Mouse (Mus musculus) midbrain, embryonic 16.5 days (tissue): ENCODE measurements around the gene Cyp2c23. TPM values are rescaled to one million over a fixed set of nuclear protein-coding genes. Genes with fewer than 3 reads are reported as not detected.

Source experiments
- ATAC-seq: fragments of 200-750 bp; cut with Nextera tagmentation; 2 replicates; pipeline ENCODE4 v1.8.0; 2017; ENCODE audit warnings: moderate TSS enrichment
- H3K27ac ChIP-seq: fragments of 300-500 bp; sonication (generic); 2 replicates; pipeline ENCODE4 v1.5.1; 2014; ENCODE audit warnings: mild to moderate bottlenecking, low read length, mixed read lengths
- H3K27me3 ChIP-seq: fragments of 300-500 bp; sonication (generic); 2 replicates; pipeline ENCODE4 v1.6.1; 2014; ENCODE audit warnings: low read depth, low read length, mixed read lengths; ENCODE audit not compliant: control insufficient read depth, insufficient read depth
- H3K36me3 ChIP-seq: fragments of 300-500 bp; sonication (generic); 2 replicates; pipeline ENCODE4 v1.6.1; 2014; ENCODE audit warnings: mild to moderate bottlenecking, low read length, moderate library complexity, mixed read lengths; ENCODE audit not compliant: control insufficient read depth, insufficient read depth
- H3K4me1 ChIP-seq: fragments of 300-500 bp; sonication (generic); 2 replicates; pipeline ENCODE4 v1.6.1; 2014; ENCODE audit warnings: mild to moderate bottlenecking, low read length, mixed read lengths; ENCODE audit not compliant: control insufficient read depth, insufficient read depth
- H3K4me2 ChIP-seq: fragments of 300-500 bp; sonication (generic); 2 replicates; pipeline ENCODE4 v1.6.1; 2014; ENCODE audit warnings: mild to moderate bottlenecking, low read length, mixed read lengths
- H3K4me3 ChIP-seq: fragments of 300-500 bp; sonication (generic); 2 replicates; pipeline ENCODE4 v1.5.1; 2014; ENCODE audit warnings: low read depth, mild to moderate bottlenecking, low read length, moderate library complexity, mixed read lengths
- H3K9ac ChIP-seq: fragments of 300-500 bp; sonication (generic); 2 replicates; pipeline ENCODE4 v1.6.1; 2014; ENCODE audit warnings: low read depth, low read length, mixed read lengths
- H3K9me3 ChIP-seq: fragments of 300-500 bp; sonication (generic); replicated peaks from 2 replicates; pipeline ENCODE4 v1.6.1; 2014; ENCODE audit warnings: mild to moderate bottlenecking, low read length, mixed read lengths; ENCODE audit not compliant: control insufficient read depth, poor library complexity, severe bottlenecking
- WGBS: fragments of 180-500 bp; shearing (Covaris S2); extraction: QIAGEN DNeasy Blood & Tissue Kit; methylation state at CpG from one replicate; pipeline ENCODE4 v1.1.7; 2014; 5-methylcytosine and 5-hydroxymethylcytosine counted together
- polyA plus RNA-seq: library from polyadenylated mRNA; unstranded; fragments of >200 nt; fragmentation: Nextera tagmentation; extraction: Ambion mirVana; gene quantifications from 2 replicates; pipeline ENCODE4 v1.2.1, GENCODE M21; 2015

Gene Cyp2c23
- polyA plus RNA-seq, 1 experiment from 2014 or later, result not detected

DNA sequence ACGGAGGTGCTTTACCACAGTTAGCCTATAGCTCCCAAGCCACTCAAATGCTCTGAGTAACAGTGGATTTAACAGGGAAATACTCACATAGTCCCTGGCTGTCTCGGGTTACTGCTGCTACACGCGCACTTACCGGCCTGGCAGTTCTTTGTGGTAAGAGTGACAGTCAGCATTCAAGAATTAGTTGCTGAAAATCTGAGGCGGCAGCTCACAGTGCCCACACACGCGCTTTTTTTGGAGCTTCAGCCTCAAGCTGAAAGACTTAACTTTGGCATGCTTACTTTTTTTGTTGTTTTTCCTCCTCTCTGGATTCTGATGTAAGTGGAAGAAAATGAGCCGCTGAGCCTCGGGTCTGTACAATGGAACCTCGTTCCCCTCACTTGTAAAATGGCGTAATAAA is 21.8 kb downstream of the Cyp2c23 start:
- WGBS, result 49% methylated on average over 12 of the region's 12 CpGs
- Histone ChIP-seq H3K27me3 (no peaks in the 10 kb centered on the region), H3K4me3 (no peak overlapping the region), H3K9ac (no peak overlapping the region), H3K36me3 (no peaks in the 10 kb centered on the region), H3K9me3 (no peaks in the 10 kb centered on the region), H3K4me1 (no peaks in the 10 kb centered on the region), H3K27ac (no peak overlapping the region), H3K4me2 (no peak overlapping the region)
- no peak for ATAC-seq

DNA sequence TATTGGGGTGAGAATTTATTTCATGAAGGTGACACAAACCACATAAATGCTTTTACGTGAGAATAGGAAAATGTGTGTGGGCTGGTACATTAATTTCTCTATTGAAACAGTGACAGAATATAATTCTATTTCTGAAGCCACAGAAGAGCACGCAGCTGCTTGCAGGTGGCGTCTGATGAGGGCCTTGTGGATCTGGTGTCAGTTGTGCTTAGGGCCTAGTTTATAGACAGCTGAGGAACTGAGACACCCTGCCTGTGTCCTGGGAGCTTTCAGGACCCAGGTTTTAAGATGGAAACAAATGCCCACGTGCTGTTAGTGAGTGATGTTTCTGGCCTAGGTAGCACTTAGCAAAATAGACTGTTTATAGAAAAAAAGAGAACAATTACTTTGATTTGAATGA is 24.0 kb downstream of the Cyp2c23 start:
- H3K4me1 ChIP-seq, result no peaks in the 10 kb centered on the region
- H3K4me3 ChIP-seq, result no peak overlapping the region
- WGBS, result 76% methylated on average over 4 of the region's 4 CpGs
- no peak overlapping the region for H3K9ac ChIP-seq
- no peak overlapping the region for H3K27ac ChIP-seq
- H3K4me2 ChIP-seq, result no peak overlapping the region
- H3K36me3 ChIP-seq, result no peaks in the 10 kb centered on the region
- no peak for ATAC-seq
- H3K27me3 ChIP-seq, result no peaks in the 10 kb centered on the region
- H3K9me3 ChIP-seq, result no peaks in the 10 kb centered on the region

DNA sequence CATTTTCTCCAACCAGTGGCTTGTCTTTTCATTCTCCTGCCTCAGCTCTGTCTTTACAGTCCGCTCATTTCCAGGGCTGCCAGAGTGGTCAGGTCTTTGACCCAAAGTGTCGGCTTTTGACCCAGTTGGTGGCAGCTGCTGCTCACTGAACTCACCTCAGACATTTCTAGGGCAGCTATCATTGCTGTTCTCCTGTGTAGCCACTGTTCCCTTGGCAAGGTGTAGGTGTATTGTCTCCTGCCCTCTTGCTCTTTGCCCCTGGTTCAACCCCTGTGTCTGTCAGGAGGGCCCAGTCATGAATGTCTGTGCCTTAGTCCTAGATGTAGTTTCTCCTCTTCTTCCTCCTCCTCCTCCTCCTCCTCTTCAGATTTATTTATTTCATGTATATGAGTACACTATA is 24.7 kb downstream of the Cyp2c23 start:
- 98% methylated on average over 2 of the region's 2 CpGs for WGBS
- no peak overlapping the region for H3K27ac ChIP-seq

DNA sequence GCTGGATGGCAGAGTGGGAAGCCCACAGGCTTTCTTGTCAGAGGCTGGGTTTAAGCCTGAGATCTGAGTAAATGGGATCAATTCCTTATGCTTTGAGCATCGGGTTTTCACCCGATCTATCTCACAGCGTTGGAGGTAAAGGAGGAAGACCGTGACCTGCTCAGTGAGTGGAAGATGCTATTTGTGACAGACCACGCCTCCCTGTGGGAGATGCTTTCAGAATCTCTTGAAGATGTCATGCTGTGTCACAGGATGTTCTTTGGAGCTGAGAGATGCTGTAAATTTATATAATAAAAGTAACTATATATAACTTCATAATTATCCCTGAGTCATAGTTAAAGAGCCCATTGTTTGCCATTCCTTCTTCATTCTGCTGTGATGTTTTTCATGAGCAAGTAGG is 28.3 kb downstream of the Cyp2c23 start:
- H3K27ac ChIP-seq, result no peak overlapping the region
- H3K9me3 ChIP-seq, result no peaks in the 10 kb centered on the region
- no peaks in the 10 kb centered on the region for H3K27me3 ChIP-seq
- H3K9ac ChIP-seq, result no peak overlapping the region
- no peaks in the 10 kb centered on the region for H3K4me1 ChIP-seq
- H3K4me3 ChIP-seq, result no peak overlapping the region
- H3K4me2 ChIP-seq, result no peak overlapping the region
- H3K36me3 ChIP-seq, result no peaks in the 10 kb centered on the region
- 77% methylated on average over 5 of the region's 5 CpGs for WGBS
- ATAC-seq, result no peak

More for the DNA sequence above, 24.7 kb downstream of the Cyp2c23 start:
- Histone ChIP-seq H3K36me3 (no peaks in the 10 kb centered on the region), H3K27me3 (no peaks in the 10 kb centered on the region), H3K4me1 (no peaks in the 10 kb centered on the region), H3K9ac (no peak overlapping the region), H3K4me3 (no peak overlapping the region), H3K4me2 (no peak overlapping the region), H3K9me3 (no peaks in the 10 kb centered on the region)
- no peak for ATAC-seq

DNA sequence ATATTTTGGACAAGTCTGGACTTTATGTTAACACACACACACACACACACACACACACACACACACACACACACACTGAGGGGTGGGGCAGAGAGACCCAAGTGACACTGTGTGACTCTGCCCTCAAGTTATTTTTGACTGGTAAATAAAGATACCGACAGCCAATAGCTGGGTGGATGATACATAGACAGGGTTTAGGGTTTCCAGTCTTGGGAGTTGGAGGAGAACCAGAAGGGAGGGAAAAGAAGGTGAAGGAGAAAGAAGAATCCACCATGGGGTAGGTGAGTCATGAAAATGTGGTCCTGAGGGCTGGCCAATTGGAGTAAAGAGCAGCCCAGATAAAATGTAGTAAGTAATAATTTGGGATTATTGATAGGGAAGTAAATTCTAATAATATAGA is 28.9 kb downstream of the Cyp2c23 start:
- ATAC-seq, result no peak
- Histone ChIP-seq H3K9me3 (no peaks in the 10 kb centered on the region), H3K27ac (no peak overlapping the region), H3K4me3 (no peak overlapping the region), H3K4me2 (no peak overlapping the region), H3K4me1 (no peaks in the 10 kb centered on the region), H3K36me3 (no peaks in the 10 kb centered on the region), H3K9ac (no peak overlapping the region), H3K27me3 (no peaks in the 10 kb centered on the region)
- 90% methylated on average over 1 of the region's 1 CpGs for WGBS

DNA sequence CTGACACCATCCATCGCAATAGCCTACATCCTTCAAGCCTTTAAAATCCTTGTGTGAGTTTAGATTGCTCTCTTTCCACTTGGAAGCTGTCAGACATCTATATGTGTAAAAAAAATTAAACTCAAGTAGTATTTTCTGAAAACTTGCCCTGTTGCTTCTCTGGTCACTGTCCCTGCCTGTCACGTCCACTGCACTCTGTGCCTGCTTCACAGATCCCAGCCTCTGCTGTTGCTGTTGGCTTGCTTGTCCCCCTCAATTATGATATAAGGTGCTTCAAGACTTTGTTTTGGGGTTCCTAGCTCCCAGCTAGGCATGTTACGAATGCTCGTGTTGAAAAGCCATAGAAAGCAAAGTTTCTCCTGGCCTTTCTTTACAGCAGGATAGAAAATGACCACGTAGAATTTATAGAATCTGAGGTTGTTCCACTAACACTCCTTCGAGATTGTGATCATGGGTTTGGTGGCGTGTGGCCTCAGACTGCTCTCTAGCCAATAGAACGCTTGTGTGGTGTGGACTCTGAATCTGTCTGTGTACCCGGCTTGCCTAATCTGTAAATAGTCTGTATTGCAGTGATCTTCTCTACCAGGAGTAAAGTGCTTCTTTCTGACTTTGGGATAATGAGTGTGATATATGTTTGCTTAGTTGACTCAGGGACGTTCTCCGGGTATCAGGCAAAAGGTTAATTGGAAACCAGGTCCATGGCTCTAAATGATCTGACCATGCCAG is 30.0 kb downstream of the Cyp2c23 start:
- ATAC-seq, result no peak
- WGBS, result 88% methylated on average over 11 of the region's 11 CpGs
- H3K4me3 ChIP-seq, result no peak overlapping the region
- no peak overlapping the region for H3K4me2 ChIP-seq
- H3K36me3 ChIP-seq, result no peaks in the 10 kb centered on the region
- H3K27ac ChIP-seq, result no peak overlapping the region
- no peaks in the 10 kb centered on the region for H3K9me3 ChIP-seq
- H3K9ac ChIP-seq, result no peak overlapping the region
- no peaks in the 10 kb centered on the region for H3K4me1 ChIP-seq
- H3K27me3 ChIP-seq, result no peaks in the 10 kb centered on the region

DNA sequence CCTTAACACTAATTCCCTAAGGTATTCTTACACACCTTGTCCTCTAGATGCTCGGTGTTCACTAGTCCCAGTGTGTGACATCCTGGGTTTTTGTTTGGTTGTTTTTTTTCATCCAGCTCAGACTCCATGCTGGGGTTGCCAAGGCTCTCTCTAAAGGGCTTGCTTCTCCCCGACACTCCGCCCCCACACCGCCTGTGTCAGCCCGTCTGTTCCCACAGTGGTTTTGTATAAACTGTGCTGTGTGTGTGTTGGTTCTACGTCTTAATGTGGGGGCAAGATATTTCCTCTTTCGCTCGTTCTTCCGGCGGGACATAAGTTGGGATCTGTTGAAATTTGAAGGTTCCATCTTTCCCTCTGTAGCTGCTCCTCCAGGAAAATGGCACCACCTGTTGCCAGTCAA is 30.9 kb downstream of the Cyp2c23 start:
- Histone ChIP-seq H3K27ac (no peak overlapping the region), H3K9ac (no peak overlapping the region), H3K36me3 (no peaks in the 10 kb centered on the region), H3K4me1 (no peaks in the 10 kb centered on the region), H3K27me3 (no peaks in the 10 kb centered on the region), H3K4me3 (no peak overlapping the region), H3K4me2 (no peak overlapping the region), H3K9me3 (no peaks in the 10 kb centered on the region)
- ATAC-seq, result no peak
- 90% methylated on average over 10 of the region's 10 CpGs for WGBS

DNA sequence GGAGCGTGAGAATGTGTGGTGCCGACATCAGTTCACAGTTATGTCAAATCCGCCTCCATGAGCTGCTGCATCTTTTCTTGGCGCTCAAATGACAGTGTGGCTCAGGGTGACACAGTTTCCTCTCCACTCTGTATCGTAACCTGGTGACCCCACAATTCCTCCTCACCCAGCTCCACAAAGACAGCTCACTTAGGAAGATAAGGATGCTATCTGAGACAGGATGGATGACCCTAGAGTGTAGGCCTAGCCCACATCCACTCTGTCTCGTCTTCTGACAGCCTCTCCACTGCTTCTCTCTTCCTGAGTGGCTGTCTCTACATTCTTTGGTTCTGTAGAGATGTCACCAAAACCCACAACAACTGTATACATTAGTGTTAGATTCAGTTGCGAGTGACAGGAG is 33.6 kb downstream of the Cyp2c23 start:
- H3K27ac ChIP-seq, result no peak overlapping the region
- H3K9ac ChIP-seq, result no peak overlapping the region
- no peaks in the 10 kb centered on the region for H3K36me3 ChIP-seq
- H3K4me1 ChIP-seq, result no peaks in the 10 kb centered on the region
- 85% methylated on average over 7 of the region's 7 CpGs for WGBS
- no peaks in the 10 kb centered on the region for H3K9me3 ChIP-seq
- H3K4me3 ChIP-seq, result no peak overlapping the region
- H3K4me2 ChIP-seq, result no peak overlapping the region
- no peaks in the 10 kb centered on the region for H3K27me3 ChIP-seq
- ATAC-seq, result no peak

DNA sequence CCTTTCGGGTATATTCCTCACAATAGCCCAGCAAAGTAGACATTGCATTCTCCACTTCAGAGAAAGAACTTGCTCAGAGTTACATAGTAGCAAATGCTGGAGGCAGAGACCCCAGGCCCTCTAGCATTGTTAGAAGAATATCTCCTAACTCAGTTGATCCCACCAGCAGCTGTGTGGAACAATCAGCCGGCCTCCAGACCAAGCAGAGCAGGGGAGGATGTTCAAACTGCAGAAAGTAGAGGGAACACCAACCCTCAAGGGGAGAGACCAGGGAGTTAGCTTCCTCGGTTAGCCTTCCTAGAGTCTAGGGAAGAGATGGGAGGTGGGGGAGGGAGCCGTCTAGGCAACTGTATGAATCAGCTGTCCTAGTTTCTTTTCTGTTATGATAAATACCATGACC is 36.5 kb downstream of the Cyp2c23 start:
- ATAC-seq, result no peak
- WGBS, result 83% methylated on average over 4 of the region's 4 CpGs

More for the DNA sequence above, 36.5 kb downstream of the Cyp2c23 start:
- Histone ChIP-seq H3K36me3 (no peaks in the 10 kb centered on the region), H3K9ac (no peak overlapping the region), H3K9me3 (no peaks in the 10 kb centered on the region), H3K4me2 (no peak overlapping the region), H3K4me3 (no peak overlapping the region), H3K27ac (no peak overlapping the region), H3K4me1 (no peaks in the 10 kb centered on the region), H3K27me3 (no peaks in the 10 kb centered on the region)
